Mouse (Mus musculus) embryonic facial prominence, embryonic 14.5 days (tissue): Measurements from ENCODE around the gene Rnf130. TPM values are rescaled to one million over a fixed set of nuclear protein-coding genes. Genes with fewer than 3 reads are reported as not detected.

Source experiments
- ATAC-seq: fragments of 200-750 bp; cut with Nextera tagmentation; 2 replicates; pipeline ENCODE4 v1.8.0; 2017; ENCODE audit warnings: low read depth, moderate number of reproducible peaks, moderate TSS enrichment
- DNase-seq: peaks from one replicate; pipeline ENCODE4 v3.0.0-alpha.2; 2015; ENCODE audit warnings: low spot score
- H3K27ac ChIP-seq: fragments of 300-500 bp; sonication (generic); replicated peaks from 2 replicates; pipeline ENCODE4 v1.5.1; 2014; ENCODE audit warnings: low read depth, mild to moderate bottlenecking, low read length, moderate library complexity
- H3K27me3 ChIP-seq: fragments of 300-500 bp; sonication (generic); replicated peaks from 2 replicates; pipeline ENCODE4 v1.6.1; 2014; ENCODE audit warnings: low read length; ENCODE audit not compliant: control insufficient read depth, insufficient read depth
- H3K36me3 ChIP-seq: fragments of 300-500 bp; sonication (generic); 2 replicates; pipeline ENCODE4 v1.6.1; 2014; ENCODE audit warnings: low read length, mixed read lengths; ENCODE audit not compliant: control insufficient read depth, insufficient read depth
- H3K4me1 ChIP-seq: fragments of 300-500 bp; sonication (generic); 2 replicates; pipeline ENCODE4 v1.6.1; 2014; ENCODE audit warnings: antibody characterized with exemption, low read length; ENCODE audit not compliant: control insufficient read depth, insufficient read depth
- H3K4me2 ChIP-seq: fragments of 300-500 bp; sonication (generic); 2 replicates; pipeline ENCODE4 v1.6.1; 2014; ENCODE audit warnings: low read depth, mild to moderate bottlenecking, low read length, moderate library complexity, mixed read lengths
- H3K4me3 ChIP-seq: fragments of 300-500 bp; sonication (generic); 2 replicates; pipeline ENCODE4 v1.5.1; 2014; ENCODE audit warnings: low read depth, mild to moderate bottlenecking, low read length
- H3K9ac ChIP-seq: fragments of 300-500 bp; sonication (generic); 2 replicates; pipeline ENCODE4 v1.6.1; 2014; ENCODE audit warnings: low read depth, mild to moderate bottlenecking, low read length, moderate library complexity, mixed read lengths
- H3K9me3 ChIP-seq: fragments of 300-500 bp; sonication (generic); 2 replicates; pipeline ENCODE4 v1.6.1; 2016; ENCODE audit warnings: low read length; ENCODE audit not compliant: control insufficient read depth
- WGBS: fragments of 180-500 bp; shearing (Covaris S2); extraction: QIAGEN DNeasy Blood & Tissue Kit; methylation state at CpG from one replicate; pipeline ENCODE4 v1.1.7; 2014; 5-methylcytosine and 5-hydroxymethylcytosine counted together
- polyA plus RNA-seq: library from polyadenylated mRNA; unstranded; fragments of >200 nt; fragmentation: Nextera tagmentation; extraction: Ambion mirVana; gene quantifications from 2 replicates; pipeline ENCODE4 v1.2.1, GENCODE M21; 2014

Rnf130 gene
- polyA plus RNA-seq, 1 experiment from 2014 or later = 75.5 TPM

- no peaks in the 10 kb centered on the region for H3K4me1 ChIP-seq
- H3K4me2 ChIP-seq = no peak overlapping the region
- WGBS = 77% methylated on average over 5 of the region's 5 CpGs
- ATAC-seq (no peak), DNase-seq (no peak)
- no peaks in the 10 kb centered on the region for H3K9me3 ChIP-seq
- no peak overlapping the region for H3K9ac ChIP-seq
- no peak overlapping the region for H3K4me3 ChIP-seq
- no peaks in the 10 kb centered on the region for H3K36me3 ChIP-seq
- no peak overlapping the region for H3K27ac ChIP-seq
- no peaks in the 10 kb centered on the region for H3K27me3 ChIP-seq
These were observed 8.6 kb upstream of the Rnf130 start for GRCm38 (mm10) chr11:50016503-50016902.

GRCm38 (mm10) chr11:50017511-50017910, 7.6 kb upstream of the Rnf130 start:
- Histone ChIP-seq H3K27ac (no peak overlapping the region), H3K4me1 (no peaks in the 10 kb centered on the region), H3K27me3 (no peaks in the 10 kb centered on the region), H3K4me2 (no peak overlapping the region), H3K9me3 (no peaks in the 10 kb centered on the region), H3K36me3 (no peaks in the 10 kb centered on the region), H3K9ac (no peak overlapping the region), H3K4me3 (no peak overlapping the region)
- no peak for DNase-seq
- WGBS = 53% methylated on average over 6 of the region's 7 CpGs
- no peak for ATAC-seq

DNA sequence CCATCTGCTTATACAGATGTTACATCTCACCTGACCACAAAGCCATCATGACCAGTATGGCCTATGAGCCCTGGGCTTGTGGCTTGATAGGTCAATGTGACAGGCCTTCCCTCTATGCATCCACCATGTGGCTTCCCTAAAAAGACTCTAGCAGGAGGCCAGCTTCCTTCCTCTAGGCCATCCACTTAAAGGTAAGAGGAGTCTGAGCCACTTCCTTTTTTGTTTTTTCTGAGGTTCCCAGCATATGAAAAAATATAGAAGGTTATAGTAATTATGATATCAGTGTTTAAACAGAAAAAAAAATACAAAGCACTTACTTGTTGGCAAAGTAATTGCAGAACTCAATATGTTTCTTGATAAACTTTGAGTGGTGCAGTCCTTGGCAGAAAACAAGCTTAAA, 6.3 kb upstream of the Rnf130 start:
- ATAC-seq = no peak
- H3K4me1 ChIP-seq = no peaks in the 10 kb centered on the region
- no peak overlapping the region for H3K27ac ChIP-seq
- no peaks in the 10 kb centered on the region for H3K27me3 ChIP-seq
- H3K4me2 ChIP-seq = no peak overlapping the region
- no peak overlapping the region for H3K4me3 ChIP-seq
- no peaks in the 10 kb centered on the region for H3K9me3 ChIP-seq
- H3K36me3 ChIP-seq = no peaks in the 10 kb centered on the region
- no peak overlapping the region for H3K9ac ChIP-seq
- DNase-seq = no peak

DNA sequence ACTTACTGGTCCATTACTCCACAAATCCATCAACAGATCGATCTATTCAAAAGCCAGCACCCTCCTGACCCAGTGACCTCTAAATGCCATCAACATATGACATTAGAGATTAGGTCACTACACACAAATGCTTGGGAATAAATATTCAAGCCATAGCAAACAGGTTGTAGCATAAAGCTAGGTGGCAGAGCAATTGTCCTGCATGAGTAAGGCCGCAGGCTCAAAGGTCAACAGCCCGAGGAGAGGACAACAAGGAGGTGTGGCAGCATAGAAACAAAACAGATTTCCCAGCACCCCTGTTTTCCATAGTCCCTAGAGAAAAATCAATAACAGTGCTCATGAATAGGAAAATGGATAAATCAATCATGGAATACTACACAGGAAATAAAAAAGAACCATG, 3.1 kb upstream of the Rnf130 start:
- ATAC-seq = no peak
- 68% methylated on average over 3 of the region's 3 CpGs for WGBS
- Histone ChIP-seq H3K27me3 (no peaks in the 10 kb centered on the region), H3K4me2 (no peak overlapping the region), H3K4me1 (peaks cover 9% of the 10 kb centered on the region; the same call in 1 of the 2 replicates), H3K9me3 (no peaks in the 10 kb centered on the region), H3K27ac (no peak overlapping the region), H3K9ac (no peak overlapping the region), H3K36me3 (no peaks in the 10 kb centered on the region), H3K4me3 (no peak overlapping the region)
- no peak for DNase-seq

GRCm38 (mm10) chr11:50024445-50024832, 707 bp upstream of the Rnf130 start:
- no peak for DNase-seq
- Histone ChIP-seq H3K4me3 (peak overlapping the region; percentile 95; the same call in 1 of the 2 replicates), H3K36me3 (no peaks in the 10 kb centered on the region), H3K27me3 (no peaks in the 10 kb centered on the region), H3K27ac (no peak overlapping the region), H3K4me1 (peaks cover 18% of the 10 kb centered on the region), H3K9ac (no peak overlapping the region), H3K9me3 (no peaks in the 10 kb centered on the region), H3K4me2 (peak overlapping the region; percentile 81; the same call in 1 of the 2 replicates)
- ATAC-seq = no peak
- 55% methylated on average over 6 of the region's 6 CpGs for WGBS

GRCm38 (mm10) chr11:50025721-50026520, 775 bp downstream of the Rnf130 start:
- WGBS = 5% methylated on average over 24 of the region's 24 CpGs
- Histone ChIP-seq H3K27ac (peak overlapping the region; percentile 92), H3K4me2 (peak overlapping the region; percentile 81), H3K27me3 (no peaks in the 10 kb centered on the region), H3K36me3 (no peaks in the 10 kb centered on the region), H3K9me3 (no peaks in the 10 kb centered on the region), H3K4me3 (peak overlapping the region; percentile 95), H3K9ac (peak overlapping the region; percentile 97), H3K4me1 (peaks cover 18% of the 10 kb centered on the region)
- ATAC-seq (peak; percentile 10), DNase-seq (no peak)

GRCm38 (mm10) chr11:50026521-50027090, 1.5 kb downstream of the Rnf130 start:
- Histone ChIP-seq H3K27ac (no peak overlapping the region), H3K36me3 (no peaks in the 10 kb centered on the region), H3K4me2 (peak overlapping the region; percentile 81), H3K4me3 (peak overlapping the region; percentile 95), H3K9ac (peak overlapping the region; percentile 97), H3K27me3 (no peaks in the 10 kb centered on the region), H3K9me3 (no peaks in the 10 kb centered on the region), H3K4me1 (peaks cover 18% of the 10 kb centered on the region)
- 20% methylated on average over 3 of the region's 3 CpGs for WGBS
- no peak for ATAC-seq
- DNase-seq = no peak

DNA sequence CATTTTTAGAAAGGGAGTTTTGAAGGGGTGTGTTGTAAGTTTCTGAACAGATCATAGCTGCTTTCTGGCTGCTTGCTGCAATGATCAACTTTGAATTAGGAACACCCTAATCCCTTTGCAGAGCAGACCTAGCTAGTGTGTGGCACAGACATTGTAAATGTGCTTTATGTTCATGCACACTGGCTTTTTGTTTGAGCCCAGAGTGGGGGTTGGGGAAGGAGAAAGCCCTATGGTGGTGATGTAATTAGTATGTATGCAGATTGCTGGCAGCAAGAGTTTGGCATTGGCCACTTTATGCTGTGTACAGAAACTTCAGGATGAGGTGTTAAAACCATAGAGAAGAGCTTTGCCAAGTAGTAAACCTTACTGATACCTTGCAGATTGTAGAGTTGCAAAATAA, 3.3 kb downstream of the Rnf130 start:
- Histone ChIP-seq H3K4me2 (no peak overlapping the region), H3K27ac (no peak overlapping the region), H3K9ac (no peak overlapping the region), H3K36me3 (no peaks in the 10 kb centered on the region), H3K4me3 (no peak overlapping the region), H3K9me3 (no peaks in the 10 kb centered on the region), H3K27me3 (no peaks in the 10 kb centered on the region), H3K4me1 (peaks cover 18% of the 10 kb centered on the region)
- ATAC-seq = no peak
- DNase-seq = peak; percentile 38

GRCm38 (mm10) chr11:50034155-50034554, 9.0 kb downstream of the Rnf130 start:
- Histone ChIP-seq H3K4me1 (peaks cover under 1% of the 10 kb centered on the region; the same call in 1 of the 2 replicates), H3K27me3 (no peaks in the 10 kb centered on the region), H3K36me3 (no peaks in the 10 kb centered on the region), H3K27ac (no peak overlapping the region), H3K9me3 (no peaks in the 10 kb centered on the region), H3K4me3 (no peak overlapping the region), H3K4me2 (no peak overlapping the region), H3K9ac (no peak overlapping the region)
- ATAC-seq = no peak
- no peak for DNase-seq
